Mouse (Mus musculus) lung, postnatal 25 days (tissue): Measurements from ENCODE around the gene Gm10277.
A peak's percentile ranks its signal among the peaks of the same experiment; 100 is the strongest.

Experiments used
- DNase-seq: peaks from one replicate; pipeline ENCODE4 v3.0.0; 2022; ENCODE audit warnings: low spot score

Gene Gm10277

GRCm38 (mm10) chr11:77795216-77795615 is 7.7 kb upstream of the Gm10277 start:
- no peak for DNase-seq

GRCm38 (mm10) chr11:77793238-77793930 is 5.8 kb upstream of the Gm10277 start:
- DNase-seq, result peak; percentile 98

- DNase-seq, result no peak
Observed at GRCm38 (mm10) chr11:77792566-77792909, 5.0 kb upstream of the Gm10277 start.

- DNase-seq, result peak; percentile 94
Observed at GRCm38 (mm10) chr11:77791752-77792565, 4.4 kb upstream of the Gm10277 start.

- no peak for DNase-seq
Observed at GRCm38 (mm10) chr11:77791241-77791727, 3.7 kb upstream of the Gm10277 start.

GRCm38 (mm10) chr11:77790286-77790685 is 2.7 kb upstream of the Gm10277 start:
- DNase-seq, result no peak

GRCm38 (mm10) chr11:77789512-77789911 is 2.0 kb upstream of the Gm10277 start:
- DNase-seq, result no peak

- DNase-seq, result peak; percentile 74
Observed at GRCm38 (mm10) chr11:77785768-77786561, 1.6 kb downstream of the Gm10277 start.

GRCm38 (mm10) chr11:77785396-77785767 is 2.2 kb downstream of the Gm10277 start:
- DNase-seq, result no peak

- no peak for DNase-seq
Observed at GRCm38 (mm10) chr11:77784894-77785293, 2.7 kb downstream of the Gm10277 start.

DNA sequence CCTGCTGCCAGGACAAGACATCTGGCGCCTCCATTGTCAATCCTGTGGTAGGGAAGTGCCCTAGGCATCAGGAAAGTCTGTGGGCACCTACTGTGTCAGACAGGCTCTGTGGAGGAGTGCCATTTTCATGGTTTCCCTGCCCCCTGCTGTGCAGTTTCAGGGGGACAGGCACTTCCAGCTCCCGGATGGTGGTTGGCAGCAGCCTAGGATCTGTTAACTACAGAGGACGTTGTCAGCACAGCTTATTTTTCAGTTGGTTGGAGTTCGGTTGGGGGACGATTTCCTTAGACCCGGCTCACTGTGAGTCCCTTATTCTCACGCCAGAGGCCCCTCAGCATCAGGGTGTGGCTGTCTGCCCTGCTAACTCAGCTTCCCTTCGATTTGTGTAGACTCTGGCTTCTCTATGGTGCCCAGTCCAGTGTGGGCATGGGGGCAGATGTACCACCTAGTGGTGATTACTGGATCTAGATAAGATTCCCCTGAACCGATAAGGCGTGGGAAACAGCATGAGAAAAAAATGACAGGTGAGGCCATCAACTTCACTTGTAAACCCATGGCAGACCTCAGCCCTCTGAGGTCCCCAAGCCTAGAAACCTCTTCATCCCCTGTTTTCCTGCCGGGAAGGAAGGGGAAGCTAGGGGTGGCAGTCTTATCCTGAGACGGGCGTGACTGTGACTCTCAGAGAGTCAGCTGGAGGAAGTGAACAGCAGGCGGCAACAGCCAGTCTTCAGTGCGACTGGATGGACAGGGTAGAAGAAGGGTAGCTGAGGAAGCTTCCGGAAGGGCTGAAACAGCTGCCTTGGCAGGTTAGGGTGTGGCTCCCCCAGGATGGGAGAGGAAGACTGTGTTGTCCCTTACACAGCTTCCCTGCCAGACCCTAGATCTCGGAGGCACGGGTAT is 3.5 kb downstream of the Gm10277 start:
- DNase-seq, result peak; percentile 54

GRCm38 (mm10) chr11:77783211-77783746 is 4.3 kb downstream of the Gm10277 start:
- DNase-seq, result no peak

DNA sequence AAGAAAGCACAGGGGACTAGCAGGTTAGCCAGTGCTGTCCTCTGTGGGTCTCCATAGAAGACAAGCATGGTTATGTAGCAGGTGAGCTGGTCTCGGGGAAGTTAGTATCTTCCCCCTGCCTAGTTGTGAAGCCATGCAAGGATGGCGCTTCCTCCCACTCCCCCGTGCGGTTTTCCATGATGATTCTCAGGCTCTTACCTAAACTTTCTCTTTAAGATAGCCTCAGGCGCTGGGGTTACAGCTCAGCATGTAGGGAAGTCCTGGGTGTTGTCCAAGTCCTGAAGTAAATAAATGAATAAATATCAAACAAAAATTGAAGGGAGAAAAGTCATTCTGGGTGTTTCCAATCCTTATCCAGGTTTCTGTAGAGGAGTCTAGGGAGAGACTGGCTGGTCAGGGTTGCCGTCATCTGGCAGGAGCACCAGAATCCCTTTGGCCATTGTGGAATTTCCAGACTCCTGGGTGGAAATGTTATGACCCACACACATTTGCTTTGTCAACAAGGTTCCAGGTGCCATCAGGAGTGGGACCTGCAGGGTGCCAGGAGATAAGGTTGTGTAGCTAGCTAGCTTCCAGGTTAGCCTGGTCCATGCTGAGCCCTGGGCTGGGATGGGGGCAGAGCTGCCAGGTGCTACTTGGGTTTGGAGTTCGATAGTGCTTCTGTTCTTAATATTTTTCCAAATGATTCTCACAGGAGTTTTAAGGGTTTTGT is 5.3 kb downstream of the Gm10277 start:
- no peak for DNase-seq

- peak; percentile 64 for DNase-seq
Observed at GRCm38 (mm10) chr11:77781088-77781487, 6.5 kb downstream of the Gm10277 start.

DNA sequence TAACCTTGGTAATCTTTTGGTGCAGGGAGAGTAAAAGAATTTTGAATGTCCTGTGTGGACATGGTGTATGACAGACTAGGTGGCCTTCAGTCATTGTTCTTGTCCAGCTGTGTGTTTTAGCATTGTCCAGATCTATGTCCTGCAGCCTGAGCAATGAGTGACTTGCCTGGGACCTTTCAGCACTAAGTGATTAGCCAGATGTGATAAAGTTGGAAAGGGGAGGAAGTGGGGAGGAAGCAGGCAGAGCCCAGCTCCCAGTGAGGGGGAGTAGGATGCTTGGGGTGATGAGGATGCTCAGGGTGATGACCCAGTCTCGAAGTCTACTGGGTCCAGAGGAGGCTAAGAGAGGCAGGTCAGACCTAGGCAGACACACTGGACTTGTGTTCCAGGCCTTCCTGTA is 8.3 kb downstream of the Gm10277 start:
- no peak for DNase-seq

DNA sequence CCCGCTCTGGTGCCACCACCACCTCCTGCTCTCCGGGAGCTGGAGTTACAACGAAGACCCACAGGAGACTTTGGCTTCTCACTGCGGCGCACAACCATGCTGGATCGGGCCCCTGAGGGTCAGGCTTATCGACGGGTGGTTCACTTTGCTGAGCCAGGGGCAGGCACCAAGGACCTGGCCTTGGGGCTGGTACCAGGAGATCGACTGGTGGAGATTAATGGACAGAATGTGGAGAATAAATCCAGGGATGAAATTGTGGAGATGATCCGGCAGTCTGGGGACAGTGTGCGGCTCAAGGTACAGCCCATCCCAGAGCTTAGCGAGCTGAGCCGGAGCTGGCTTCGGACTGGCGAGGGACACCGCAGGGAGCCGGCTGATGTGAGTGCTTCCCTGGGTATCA is 9.6 kb downstream of the Gm10277 start:
- no peak for DNase-seq

DNA sequence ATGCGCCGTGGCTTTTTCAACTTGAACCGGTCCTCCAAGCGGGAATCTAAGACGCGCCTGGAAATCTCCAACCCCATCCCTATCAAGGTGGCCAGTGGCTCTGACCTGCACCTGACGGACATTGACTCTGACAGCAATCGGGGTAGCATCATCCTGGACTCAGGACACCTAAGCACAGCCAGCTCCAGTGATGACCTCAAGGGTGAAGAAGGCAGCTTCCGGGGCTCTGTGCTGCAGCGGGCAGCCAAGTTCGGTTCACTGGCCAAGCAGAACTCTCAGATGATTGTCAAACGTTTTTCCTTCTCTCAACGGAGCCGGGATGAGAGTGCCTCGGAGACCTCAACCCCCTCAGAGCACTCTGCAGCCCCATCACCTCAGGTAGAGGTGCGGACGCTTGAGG is 10.1 kb downstream of the Gm10277 start:
- no peak for DNase-seq

- DNase-seq, result peak; percentile 68
Observed at GRCm38 (mm10) chr11:77775701-77776400, 11.7 kb downstream of the Gm10277 start.

GRCm38 (mm10) chr11:77771879-77772713 is 15.5 kb downstream of the Gm10277 start:
- no peak for DNase-seq
